Mouse (Mus musculus) liver, postnatal 0 days (tissue): ENCODE data around the gene Zfp770. TPM values are rescaled to one million over a fixed set of nuclear protein-coding genes. Genes with fewer than 3 reads are reported as not detected.
A peak's percentile ranks its signal among the peaks of the same experiment; 100 is the strongest.

Experiments
- ATAC-seq: fragments of 200-750 bp; cut with Nextera tagmentation; 2 replicates; pipeline ENCODE4 v1.8.0; 2017; ENCODE audit warnings: mild to moderate bottlenecking, moderate library complexity
- DNase-seq: peaks from one replicate; pipeline ENCODE4 v3.0.0-alpha.2; 2016
- H3K27ac ChIP-seq: fragments of 300-500 bp; sonication (generic); 2 replicates; pipeline ENCODE4 v1.5.1; 2014; ENCODE audit warnings: antibody characterized with exemption, moderate library complexity, mild to moderate bottlenecking, low read depth
- H3K27me3 ChIP-seq: fragments of 300-500 bp; sonication (generic); 2 replicates; pipeline ENCODE4 v1.6.1; 2014; ENCODE audit warnings: low read length, control low read depth, mixed read lengths; ENCODE audit not compliant: insufficient read depth
- H3K36me3 ChIP-seq: fragments of 300-500 bp; sonication (generic); replicated peaks from 2 replicates; pipeline ENCODE4 v1.6.1; 2014; ENCODE audit warnings: mild to moderate bottlenecking, control low read depth, low read length, moderate library complexity, mixed read lengths; ENCODE audit not compliant: insufficient read depth
- H3K4me1 ChIP-seq: fragments of 300-500 bp; sonication (generic); 2 replicates; pipeline ENCODE4 v1.6.1; 2014; ENCODE audit warnings: antibody characterized with exemption, mild to moderate bottlenecking, control low read depth; ENCODE audit not compliant: insufficient read depth
- H3K4me2 ChIP-seq: fragments of 300-500 bp; sonication (generic); 2 replicates; pipeline ENCODE4 v1.6.1; 2014; ENCODE audit warnings: low read depth, mild to moderate bottlenecking, low read length, moderate library complexity, mixed read lengths
- H3K4me3 ChIP-seq: fragments of 300-500 bp; sonication (generic); 2 replicates; pipeline ENCODE4 v1.5.1; 2014; ENCODE audit warnings: low read depth, low read length
- H3K9ac ChIP-seq: fragments of 300-500 bp; sonication (generic); replicated peaks from 2 replicates; pipeline ENCODE4 v1.6.1; 2014; ENCODE audit warnings: mild to moderate bottlenecking, moderate library complexity
- H3K9me3 ChIP-seq: fragments of 300-500 bp; sonication (generic); 2 replicates; pipeline ENCODE4 v1.6.1; 2016; ENCODE audit warnings: mild to moderate bottlenecking, control low read depth, low read length, mixed read lengths
- CTCF ChIP-seq: sonication (generic); IDR thresholded peaks from 2 replicates; pipeline ENCODE4 v1.5.1; 2016; ENCODE audit warnings: antibody characterized with exemption, low read depth
- EP300 ChIP-seq: IDR thresholded peaks from 2 replicates; pipeline ENCODE4 v1.6.1; 2016; ENCODE audit warnings: antibody characterized with exemption, low read depth, mild to moderate bottlenecking
- WGBS: fragments of 180-500 bp; shearing (Covaris S2); extraction: QIAGEN DNeasy Blood & Tissue Kit; methylation state at CpG from one replicate; pipeline ENCODE4 v1.1.7; 2014; ENCODE audit not compliant: insufficient replicate concordance; 5-methylcytosine and 5-hydroxymethylcytosine counted together
- microRNA-seq: library from miRNA; unstranded; fragments of <30 nt; microRNA quantifications from one replicate; pipeline ENCODE4, GENCODE M21; 2016
- polyA plus RNA-seq: library from polyadenylated mRNA; unstranded; fragments of >200 nt; fragmentation: Nextera tagmentation; extraction: Ambion mirVana; gene quantifications from 2 replicates; pipeline ENCODE4 v1.2.1, GENCODE M21; 2015

Gene Zfp770
- polyA plus RNA-seq, 1 experiment from 2014 or later, result 1.6 TPM

DNA sequence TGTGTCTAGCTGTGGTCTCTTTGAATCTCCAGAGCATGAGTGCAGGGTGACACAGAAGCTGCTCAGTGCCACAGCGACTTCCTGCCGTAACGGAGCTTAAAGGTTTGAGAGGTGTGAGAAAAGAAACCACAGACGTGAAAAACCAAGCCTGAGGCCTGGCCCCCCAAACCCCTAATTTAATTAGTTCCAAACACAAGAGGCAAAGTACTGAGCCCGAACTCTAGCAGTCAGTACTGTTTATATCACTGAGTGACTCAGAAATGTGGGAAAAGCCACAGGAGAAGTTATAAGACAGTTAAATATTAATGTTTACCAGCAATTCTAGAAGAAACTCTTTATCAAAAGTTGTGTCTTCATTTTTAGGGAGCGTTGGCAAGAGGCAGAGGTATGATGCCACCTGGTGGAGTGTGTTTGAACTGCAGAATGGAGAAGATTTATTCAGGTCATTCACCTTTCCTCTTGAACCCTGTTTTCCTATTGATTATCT lies 55.9 kb downstream of the Zfp770 start:
- Histone ChIP-seq H3K4me3 (no peak overlapping the region), H3K27ac (no peak overlapping the region), H3K4me2 (no peak overlapping the region), H3K27me3 (no peaks in the 10 kb centered on the region), H3K36me3 (peaks cover 61% of the 10 kb centered on the region), H3K4me1 (no peaks in the 10 kb centered on the region), H3K9ac (no peak overlapping the region), H3K9me3 (no peaks in the 10 kb centered on the region)
- ATAC-seq (no peak), DNase-seq (peak; percentile 45)
- 71% methylated on average over 6 of the region's 6 CpGs for WGBS
- peak; percentile 79 for TF ChIP-seq CTCF
- no peak for TF ChIP-seq EP300

DNA sequence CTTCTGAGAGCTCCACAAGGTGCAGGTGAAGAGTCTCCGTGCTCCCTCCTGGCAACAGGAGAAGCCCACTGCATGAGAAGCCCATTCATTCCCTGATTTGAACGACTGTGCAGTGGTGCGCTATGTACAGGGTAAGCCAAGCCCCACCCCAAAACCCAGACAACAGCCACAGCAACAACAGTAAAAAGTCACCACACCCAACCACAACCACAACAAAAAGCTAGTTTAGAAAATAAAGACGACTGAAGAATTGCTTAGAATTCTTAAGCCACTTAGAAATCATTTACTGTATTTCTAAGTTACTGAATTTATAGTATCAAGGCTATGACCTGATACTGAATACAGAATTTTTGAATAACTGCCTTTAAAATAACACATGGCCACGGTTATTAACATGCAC lies 56.4 kb downstream of the Zfp770 start:
- WGBS, result 86% methylated on average over 5 of the region's 5 CpGs

DNA sequence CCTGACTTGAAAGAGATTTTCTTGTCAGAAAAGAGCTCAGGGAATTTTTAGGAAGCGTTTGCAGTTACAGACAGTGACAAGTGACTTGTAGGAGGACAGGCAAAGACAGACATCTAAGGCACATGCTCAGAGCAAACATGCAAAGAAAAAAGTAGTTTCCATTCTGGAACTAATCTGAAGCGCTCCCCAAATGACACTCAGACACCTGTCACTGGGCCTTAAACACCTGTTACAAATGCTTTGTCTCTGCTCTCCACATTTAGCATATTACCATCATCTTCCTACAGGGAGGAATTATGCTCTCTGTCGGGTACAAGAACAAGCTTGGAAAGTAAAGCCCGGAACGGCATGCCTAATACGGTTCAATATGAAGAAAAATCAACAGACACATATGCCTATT lies 57.4 kb downstream of the Zfp770 start:
- DNase-seq (no peak), ATAC-seq (no peak)
- Histone ChIP-seq H3K9ac (no peak overlapping the region), H3K4me3 (no peak overlapping the region), H3K9me3 (no peaks in the 10 kb centered on the region), H3K36me3 (peaks cover 59% of the 10 kb centered on the region), H3K4me1 (no peaks in the 10 kb centered on the region), H3K4me2 (no peak overlapping the region), H3K27ac (no peak overlapping the region), H3K27me3 (no peaks in the 10 kb centered on the region)
- no peak for TF ChIP-seq EP300
- no peak for TF ChIP-seq CTCF
- WGBS, result 88% methylated on average over 6 of the region's 6 CpGs

More for the DNA sequence above, 56.4 kb downstream of the Zfp770 start:
- Histone ChIP-seq H3K9ac (no peak overlapping the region), H3K9me3 (no peaks in the 10 kb centered on the region), H3K27ac (no peak overlapping the region), H3K27me3 (no peaks in the 10 kb centered on the region), H3K36me3 (peaks cover 60% of the 10 kb centered on the region), H3K4me3 (no peak overlapping the region), H3K4me2 (no peak overlapping the region), H3K4me1 (no peaks in the 10 kb centered on the region)
- DNase-seq (no peak), ATAC-seq (no peak)
- TF ChIP-seq EP300, result no peak
- no peak for TF ChIP-seq CTCF

Small RNA genes within 50 kb of the gene (microRNA-seq; reads per million reads assigned to microRNA genes)
- not detected for gene Mir7002

Other genes starting within 250 kb of the Zfp770 start
- gene Gjd2, start 187.8 kb downstream of the Zfp770 start, polyA plus RNA-seq, result not detected in 2 replicates
- 1.1 and 12.1 TPM in 2 replicates for gene Actc1, start 147.9 kb downstream of the Zfp770 start, polyA plus RNA-seq
- 14.2 and 15.0 TPM in 2 replicates for gene Aqr, start 14.4 kb downstream of the Zfp770 start, polyA plus RNA-seq